Mouse (Mus musculus) spleen, postnatal 0 days (tissue): ENCODE results near the gene Elovl2. TPM values are rescaled to one million over a fixed set of nuclear protein-coding genes. Genes with fewer than 3 reads are reported as not detected.

Source experiments
- polyA plus RNA-seq: library from polyadenylated mRNA; unstranded; fragments of >200 nt; fragmentation: Nextera tagmentation; extraction: Ambion mirVana; gene quantifications from 2 replicates; pipeline ENCODE4 v1.2.1, GENCODE M21; 2015

The Elovl2 gene
- polyA plus RNA-seq: 0.21 and 0.31 TPM in 2 replicates

GRCm38 (mm10) chr13:41220304-41220834, at the start of gene Elovl2:
Gene Elovl2 (minus strand): TSS chr13:41220405.

GRCm38 (mm10) chr13:41249538-41250317, 29.5 kb upstream of the Elovl2 start, which contains the start of gene Smim13:
Gene Smim13 (plus strand): TSS chr13:41249844.

Other genes with a start within 250 kb of the Elovl2 start
- gene Pak1ip1, start 219.4 kb downstream of the Elovl2 start, polyA plus RNA-seq: 73.1 and 80.8 TPM in 2 replicates
- gene Tmem14c, start 204.1 kb downstream of the Elovl2 start, polyA plus RNA-seq: 826 and 983 TPM in 2 replicates
- 0.04 and 0.08 TPM in 2 replicates for gene Mak, start 140.7 kb downstream of the Elovl2 start, polyA plus RNA-seq
- not detected in 2 replicates for gene Gcm2, start 109.4 kb downstream of the Elovl2 start, polyA plus RNA-seq
- not detected in 2 replicates for gene Sycp2l, start 106.1 kb downstream of the Elovl2 start, polyA plus RNA-seq
- 6.7 and 6.9 TPM in 2 replicates for gene Smim13, start 29.4 kb upstream of the Elovl2 start, polyA plus RNA-seq
- not detected in 2 replicates for gene Gm17364, start 53.6 kb upstream of the Elovl2 start, polyA plus RNA-seq